Mouse (Mus musculus) midbrain, embryonic 15.5 days (tissue): ENCODE results near the gene Rac1. TPM values are rescaled to one million over a fixed set of nuclear protein-coding genes. Genes with fewer than 3 reads are reported as not detected.

ENCODE experiments used
- ATAC-seq: fragments of 200-750 bp; cut with Nextera tagmentation; replicated peaks from 2 replicates; pipeline ENCODE4 v1.8.0; 2017; ENCODE audit warnings: moderate TSS enrichment
- H3K27ac ChIP-seq: fragments of 300-500 bp; sonication (generic); 2 replicates; pipeline ENCODE4 v1.5.1; 2015; ENCODE audit warnings: mild to moderate bottlenecking, inconsistent platforms
- H3K27me3 ChIP-seq: fragments of 300-500 bp; sonication (generic); replicated peaks from 2 replicates; pipeline ENCODE4 v1.6.1; 2015; ENCODE audit warnings: inconsistent platforms
- H3K36me3 ChIP-seq: fragments of 300-500 bp; sonication (generic); replicated peaks from 2 replicates; pipeline ENCODE4 v1.6.1; 2015; ENCODE audit warnings: inconsistent platforms
- H3K4me1 ChIP-seq: fragments of 300-500 bp; sonication (generic); 2 replicates; pipeline ENCODE4 v1.6.1; 2015; ENCODE audit warnings: inconsistent platforms
- H3K4me2 ChIP-seq: fragments of 300-500 bp; sonication (generic); 2 replicates; pipeline ENCODE4 v1.6.1; 2015; ENCODE audit warnings: inconsistent platforms, mild to moderate bottlenecking, moderate library complexity
- H3K4me3 ChIP-seq: fragments of 300-500 bp; sonication (generic); 2 replicates; pipeline ENCODE4 v1.5.1; 2015; ENCODE audit warnings: mild to moderate bottlenecking, inconsistent platforms
- H3K9ac ChIP-seq: fragments of 300-500 bp; sonication (generic); 2 replicates; pipeline ENCODE4 v1.6.1; 2015; ENCODE audit warnings: mild to moderate bottlenecking, inconsistent platforms
- H3K9me3 ChIP-seq: fragments of 300-500 bp; sonication (generic); 2 replicates; pipeline ENCODE4 v1.6.1; 2016; ENCODE audit warnings: inconsistent platforms
- WGBS: fragments of 180-500 bp; shearing (Covaris S2); methylation state at CpG from one replicate; pipeline ENCODE4 v1.1.7; 2015; ENCODE audit warnings: mixed read lengths; 5-methylcytosine and 5-hydroxymethylcytosine counted together
- polyA plus RNA-seq: library from polyadenylated mRNA; unstranded; fragments of >200 nt; fragmentation: Nextera tagmentation; extraction: Ambion mirVana; gene quantifications from 2 replicates; pipeline ENCODE4 v1.2.1, GENCODE M21; 2015

Gene Rac1
- polyA plus RNA-seq, 1 experiment from 2014 or later = 389 TPM

DNA sequence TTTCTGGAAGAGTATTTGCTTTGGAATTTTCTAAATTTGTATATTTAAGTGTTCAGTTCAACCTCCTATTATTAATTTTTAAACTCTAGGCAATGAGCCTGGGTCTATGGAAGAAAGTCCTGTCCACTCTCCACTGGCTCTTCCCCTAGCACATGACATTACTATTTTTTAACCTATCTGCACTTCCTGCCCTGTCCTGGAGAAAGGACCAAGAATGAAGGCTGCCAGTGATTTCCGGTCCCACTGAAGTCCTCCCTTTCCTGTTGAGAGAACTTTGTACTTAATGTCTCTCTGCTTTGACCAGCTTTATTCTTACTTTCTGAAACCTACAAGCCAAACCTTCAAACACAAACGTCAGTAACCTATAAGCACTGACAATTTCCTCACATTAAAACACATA lies 7.4 kb downstream of the Rac1 start:
- ATAC-seq = no peak
- Histone ChIP-seq H3K9me3 (no peaks in the 10 kb centered on the region), H3K9ac (no peak overlapping the region), H3K27me3 (no peaks in the 10 kb centered on the region), H3K36me3 (peaks cover 9% of the 10 kb centered on the region; the same call in 1 of the 2 replicates), H3K27ac (no peak overlapping the region), H3K4me1 (peaks cover 10% of the 10 kb centered on the region), H3K4me3 (no peak overlapping the region), H3K4me2 (no peak overlapping the region)
- WGBS = 81% methylated on average over 2 of the region's 2 CpGs

DNA sequence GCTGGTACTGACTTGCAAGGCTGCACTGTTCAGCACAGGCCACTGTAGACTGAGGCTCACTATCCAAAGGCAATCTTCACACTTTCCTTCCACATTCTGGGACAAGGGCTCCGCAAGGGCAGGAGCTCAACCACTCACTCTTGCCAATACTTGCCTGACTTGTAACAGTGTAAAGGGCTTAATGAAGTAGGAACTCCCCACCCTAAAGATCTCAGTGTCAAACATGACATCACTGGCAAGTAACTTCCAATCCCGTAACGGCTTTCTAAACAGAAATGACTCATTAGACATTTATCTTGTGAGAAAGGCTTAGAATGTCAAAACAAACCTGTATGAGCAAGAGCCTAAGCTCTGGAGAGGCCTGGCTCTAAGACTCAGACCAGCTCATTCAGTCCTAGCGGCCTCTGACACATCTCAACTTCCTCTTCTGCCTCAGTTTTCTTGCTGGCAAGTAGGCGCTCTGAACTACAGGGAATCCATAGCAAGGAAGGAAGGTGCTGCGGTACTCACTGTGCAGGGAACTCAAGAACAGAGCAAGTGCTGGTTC lies 9.7 kb downstream of the Rac1 start:
- Histone ChIP-seq H3K9ac (no peak overlapping the region), H3K4me3 (no peak overlapping the region), H3K27ac (no peak overlapping the region), H3K9me3 (no peaks in the 10 kb centered on the region), H3K36me3 (peaks cover 25% of the 10 kb centered on the region), H3K4me1 (no peaks in the 10 kb centered on the region; the same call in 1 of the 2 replicates), H3K27me3 (no peaks in the 10 kb centered on the region), H3K4me2 (no peak overlapping the region)
- no peak for ATAC-seq
- WGBS = 89% methylated on average over 6 of the region's 6 CpGs

DNA sequence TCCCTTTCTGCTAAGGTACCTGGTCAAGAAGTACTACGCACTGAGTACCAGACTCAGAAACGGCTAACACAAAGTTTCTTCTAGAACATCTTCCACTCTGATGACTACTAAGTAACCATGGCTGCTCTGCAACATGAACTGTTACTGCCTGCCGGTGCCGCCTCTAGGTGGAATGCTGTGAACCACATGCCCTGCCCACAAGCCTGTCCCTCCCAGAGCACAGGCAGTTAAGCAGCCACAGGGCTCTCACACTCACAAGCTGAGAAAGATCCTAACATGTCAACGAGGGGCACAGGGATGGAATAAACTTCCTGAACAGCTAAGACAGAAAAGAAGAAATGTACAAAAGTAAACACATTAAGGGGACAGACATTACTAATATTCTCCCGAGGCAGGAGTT lies 10.4 kb downstream of the Rac1 start:
- ATAC-seq = no peak
- H3K9me3 ChIP-seq = no peaks in the 10 kb centered on the region
- H3K4me1 ChIP-seq = no peaks in the 10 kb centered on the region
- H3K4me2 ChIP-seq = no peak overlapping the region
- no peak overlapping the region for H3K27ac ChIP-seq
- H3K36me3 ChIP-seq = peaks cover 27% of the 10 kb centered on the region
- no peak overlapping the region for H3K9ac ChIP-seq
- no peaks in the 10 kb centered on the region for H3K27me3 ChIP-seq
- no peak overlapping the region for H3K4me3 ChIP-seq
- WGBS = 92% methylated on average over 6 of the region's 6 CpGs

DNA sequence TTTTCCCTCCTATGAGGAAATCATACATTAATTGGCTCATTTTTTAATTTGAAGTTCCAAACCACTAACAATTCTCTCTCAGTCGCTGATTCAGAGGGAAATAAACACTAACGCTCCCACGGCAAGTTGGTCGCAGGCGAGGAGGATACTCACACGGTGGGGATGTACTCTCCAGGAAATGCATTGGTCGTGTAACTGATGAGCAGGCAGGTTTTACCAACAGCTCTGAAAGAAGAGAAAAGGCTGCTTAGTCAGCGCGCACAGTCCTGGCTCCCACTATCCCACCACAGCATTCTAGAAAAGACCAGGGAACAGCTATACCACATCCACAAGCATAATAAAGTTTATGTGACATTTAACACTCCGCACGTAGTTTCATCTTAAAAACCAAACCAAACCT lies 10.8 kb downstream of the Rac1 start:
- ATAC-seq = no peak
- no peak overlapping the region for H3K4me3 ChIP-seq
- H3K27ac ChIP-seq = no peak overlapping the region
- H3K27me3 ChIP-seq = no peaks in the 10 kb centered on the region
- peaks cover 31% of the 10 kb centered on the region for H3K36me3 ChIP-seq
- 90% methylated on average over 11 of the region's 11 CpGs for WGBS
- no peak overlapping the region for H3K9ac ChIP-seq
- no peak overlapping the region for H3K4me2 ChIP-seq
- no peaks in the 10 kb centered on the region for H3K4me1 ChIP-seq
- no peaks in the 10 kb centered on the region for H3K9me3 ChIP-seq

DNA sequence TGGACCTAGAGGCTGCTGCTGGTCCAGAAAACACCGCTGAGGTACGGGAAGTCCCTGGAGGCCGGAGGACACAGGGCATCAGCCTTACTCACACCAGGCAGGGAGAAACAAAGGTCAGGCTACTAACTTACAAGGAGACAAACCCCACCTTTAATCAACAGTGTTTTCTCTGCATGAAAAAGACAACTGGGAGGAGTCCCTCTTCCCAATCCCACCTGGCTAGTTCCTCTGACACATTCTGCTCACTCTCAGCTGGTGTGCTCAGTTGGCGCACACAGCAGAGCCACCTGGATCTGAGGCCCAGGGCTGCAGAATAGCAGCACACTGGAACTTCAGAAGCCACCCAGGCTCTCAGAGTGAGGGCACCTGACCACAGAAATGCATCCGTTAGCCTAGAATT lies 13.0 kb downstream of the Rac1 start:
- ATAC-seq = no peak
- WGBS = 94% methylated on average over 5 of the region's 5 CpGs
- Histone ChIP-seq H3K27me3 (no peaks in the 10 kb centered on the region), H3K9ac (no peak overlapping the region), H3K36me3 (peaks cover 35% of the 10 kb centered on the region), H3K27ac (no peak overlapping the region), H3K4me1 (no peaks in the 10 kb centered on the region), H3K9me3 (no peaks in the 10 kb centered on the region), H3K4me2 (no peak overlapping the region), H3K4me3 (no peak overlapping the region)

DNA sequence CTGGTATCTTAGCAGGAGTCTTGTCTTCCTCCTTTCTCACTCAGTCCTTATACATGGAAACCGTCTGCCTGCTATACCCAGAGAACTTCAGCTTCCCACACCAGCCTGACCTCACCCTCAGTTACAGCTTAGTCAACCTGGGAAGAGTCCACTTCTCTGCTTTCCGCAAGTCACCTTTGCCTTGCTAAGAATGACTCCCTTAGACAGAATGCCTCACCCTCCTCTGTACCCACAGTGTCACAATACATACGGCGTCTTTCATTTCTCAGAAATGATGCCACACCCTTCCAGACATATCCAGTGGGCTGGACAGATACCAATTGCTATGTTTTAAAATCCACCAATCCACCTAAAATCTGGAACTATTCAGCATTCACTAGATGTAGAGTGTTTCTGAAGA lies 15.5 kb downstream of the Rac1 start:
- peaks cover 15% of the 10 kb centered on the region for H3K4me1 ChIP-seq
- H3K4me3 ChIP-seq = no peak overlapping the region
- H3K27me3 ChIP-seq = no peaks in the 10 kb centered on the region
- 92% methylated on average over 4 of the region's 4 CpGs for WGBS
- no peak overlapping the region for H3K9ac ChIP-seq
- H3K27ac ChIP-seq = no peak overlapping the region
- H3K4me2 ChIP-seq = no peak overlapping the region
- ATAC-seq = no peak
- H3K9me3 ChIP-seq = no peaks in the 10 kb centered on the region
- H3K36me3 ChIP-seq = peaks cover 36% of the 10 kb centered on the region

DNA sequence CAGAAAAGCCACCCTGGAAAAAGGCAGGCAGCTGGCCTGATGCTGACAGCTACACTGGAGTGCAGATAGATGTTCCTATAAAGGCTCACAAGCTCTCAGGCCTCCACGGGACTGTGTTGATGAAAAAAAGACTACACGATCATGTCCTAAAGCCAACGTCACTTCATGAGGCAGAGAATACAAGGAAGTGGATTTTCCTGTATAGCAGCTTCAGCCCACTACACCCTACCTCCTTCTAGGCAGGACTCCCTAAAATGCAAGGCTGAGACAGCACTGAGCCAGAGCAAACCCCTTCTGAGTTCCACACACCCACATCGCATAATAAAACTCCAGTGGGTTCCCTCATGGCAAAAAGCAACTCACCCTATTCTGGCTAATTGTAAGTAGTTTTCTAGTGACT lies 16.3 kb downstream of the Rac1 start:
- no peak for ATAC-seq
- 89% methylated on average over 4 of the region's 4 CpGs for WGBS
- H3K36me3 ChIP-seq = peaks cover 38% of the 10 kb centered on the region

DNA sequence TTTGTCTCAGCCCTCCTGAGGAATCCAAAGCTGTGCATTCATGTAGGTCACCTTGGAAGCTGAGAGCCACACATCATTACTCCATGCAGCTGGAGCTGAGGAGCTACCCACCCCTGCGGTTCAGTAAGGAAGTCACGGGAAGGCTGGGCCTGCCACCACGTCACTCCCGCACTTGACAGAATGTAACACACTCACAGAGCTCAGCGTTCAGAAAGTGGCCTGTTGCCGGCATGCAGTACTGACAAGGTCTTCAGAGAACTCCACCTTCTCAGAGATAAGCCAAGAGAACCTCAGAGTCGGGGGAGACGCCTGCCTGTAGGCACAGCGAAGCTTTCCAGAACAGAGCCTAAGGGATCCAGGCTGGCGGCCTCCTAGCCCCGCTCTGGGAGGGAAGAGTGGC lies 18.1 kb downstream of the Rac1 start:
- 80% methylated on average over 11 of the region's 11 CpGs for WGBS
- no peak overlapping the region for H3K27ac ChIP-seq
- peaks cover 15% of the 10 kb centered on the region for H3K4me1 ChIP-seq

More for the DNA sequence above, 16.3 kb downstream of the Rac1 start:
- H3K4me1 ChIP-seq = peaks cover 15% of the 10 kb centered on the region
- H3K4me3 ChIP-seq = no peak overlapping the region
- no peak overlapping the region for H3K27ac ChIP-seq
- no peak overlapping the region for H3K4me2 ChIP-seq
- H3K27me3 ChIP-seq = no peaks in the 10 kb centered on the region
- H3K9ac ChIP-seq = no peak overlapping the region
- H3K9me3 ChIP-seq = no peaks in the 10 kb centered on the region

DNA sequence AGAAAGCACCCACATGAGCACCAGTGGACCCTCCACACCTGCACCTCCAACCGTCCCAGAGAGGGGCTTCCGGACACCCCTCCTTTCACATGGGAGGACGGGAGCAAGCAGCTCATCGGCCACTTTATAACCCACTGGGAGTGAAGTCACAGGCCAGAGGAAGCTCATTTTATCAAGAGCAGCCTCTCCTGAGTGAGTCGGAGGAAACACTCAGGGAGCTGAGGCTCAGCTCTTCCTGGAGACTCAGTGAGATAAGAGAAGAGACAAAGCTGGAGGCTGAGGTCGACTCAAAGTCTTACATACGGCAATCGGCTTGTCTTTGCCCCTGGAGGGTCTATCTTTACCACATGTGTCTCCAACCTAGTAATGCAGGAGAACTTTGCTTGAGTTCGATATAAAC lies 18.5 kb downstream of the Rac1 start:
- 85% methylated on average over 9 of the region's 9 CpGs for WGBS
- ATAC-seq = no peak
- Histone ChIP-seq H3K9me3 (no peaks in the 10 kb centered on the region), H3K4me1 (peaks cover 15% of the 10 kb centered on the region), H3K4me3 (no peak overlapping the region), H3K36me3 (peaks cover 35% of the 10 kb centered on the region), H3K4me2 (no peak overlapping the region), H3K9ac (no peak overlapping the region), H3K27me3 (no peaks in the 10 kb centered on the region), H3K27ac (0 out of 2 replicates have a peak overlapping the region, but pooled peaks have one; percentile 29)

More for the DNA sequence above, 18.1 kb downstream of the Rac1 start:
- Histone ChIP-seq H3K27me3 (no peaks in the 10 kb centered on the region), H3K4me2 (no peak overlapping the region), H3K9me3 (no peaks in the 10 kb centered on the region), H3K36me3 (peaks cover 36% of the 10 kb centered on the region), H3K4me3 (no peak overlapping the region), H3K9ac (no peak overlapping the region)
- no peak for ATAC-seq

DNA sequence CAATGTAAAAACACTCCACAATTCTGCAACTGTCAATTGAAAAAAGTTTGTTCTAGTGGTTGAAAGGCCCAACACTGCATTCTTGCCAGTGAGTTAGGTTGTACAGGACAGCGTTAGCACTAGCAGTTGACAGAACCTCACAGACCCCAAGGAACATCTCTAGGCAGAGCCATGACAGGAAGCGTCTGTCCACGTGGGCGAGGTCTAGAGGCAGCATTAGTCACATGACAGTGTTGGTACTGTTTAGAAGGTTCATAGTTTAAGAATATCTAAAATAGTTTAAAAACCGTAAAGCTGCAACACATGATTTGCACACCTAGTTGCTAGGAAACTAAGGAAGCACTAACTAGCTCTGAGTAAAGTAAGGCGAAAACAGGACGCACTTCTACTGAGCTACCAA lies 22.3 kb downstream of the Rac1 start:
- Histone ChIP-seq H3K4me1 (peaks cover 15% of the 10 kb centered on the region), H3K9ac (no peak overlapping the region), H3K27me3 (no peaks in the 10 kb centered on the region), H3K36me3 (peaks cover 16% of the 10 kb centered on the region), H3K9me3 (no peaks in the 10 kb centered on the region), H3K4me2 (no peak overlapping the region), H3K27ac (no peak overlapping the region), H3K4me3 (no peak overlapping the region)
- 87% methylated on average over 7 of the region's 7 CpGs for WGBS
- no peak for ATAC-seq

DNA sequence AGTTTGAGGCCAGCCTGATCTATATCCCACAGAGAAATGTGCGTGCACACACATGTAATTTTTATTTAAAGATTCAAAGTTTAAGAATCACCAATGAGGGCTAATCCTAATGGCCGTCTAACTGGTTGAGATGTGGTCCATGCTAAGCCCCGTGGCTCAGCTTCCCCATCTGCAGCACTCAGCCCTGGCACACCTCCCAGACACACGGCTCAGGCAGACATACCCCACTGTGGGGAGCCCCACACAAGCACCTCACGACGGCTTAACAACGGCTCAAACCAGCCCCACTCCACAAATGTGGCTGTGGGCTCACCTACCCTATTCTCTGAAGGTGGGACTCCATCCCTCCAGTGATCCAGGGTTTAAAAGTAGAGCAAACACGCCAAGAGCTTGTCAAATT lies 22.8 kb downstream of the Rac1 start:
- ATAC-seq = no peak
- no peaks in the 10 kb centered on the region for H3K9me3 ChIP-seq
- H3K27ac ChIP-seq = no peak overlapping the region
- no peak overlapping the region for H3K9ac ChIP-seq
- H3K27me3 ChIP-seq = no peaks in the 10 kb centered on the region
- H3K4me1 ChIP-seq = peaks cover 15% of the 10 kb centered on the region
- H3K36me3 ChIP-seq = peaks cover 16% of the 10 kb centered on the region
- WGBS = 90% methylated on average over 8 of the region's 8 CpGs
- H3K4me2 ChIP-seq = no peak overlapping the region
- no peak overlapping the region for H3K4me3 ChIP-seq

DNA sequence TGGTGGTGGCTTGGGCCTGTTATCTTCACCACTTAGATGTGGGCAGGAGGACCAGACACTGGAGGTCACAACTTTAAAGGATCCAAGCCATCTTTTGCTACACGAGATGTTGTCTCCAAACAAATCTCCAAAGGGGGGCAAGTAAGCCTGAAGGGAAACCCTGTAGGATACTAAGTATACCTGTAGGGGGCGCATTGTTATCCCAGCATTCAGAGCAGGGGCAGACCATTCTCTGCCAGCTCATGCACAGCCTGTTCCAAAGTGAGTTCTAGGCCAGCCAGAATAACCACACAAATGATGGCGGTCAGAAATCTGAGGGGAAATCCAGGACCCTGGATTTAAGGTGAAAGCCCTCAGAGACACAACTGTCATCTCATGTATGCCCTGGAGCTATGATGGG lies 23.4 kb downstream of the Rac1 start:
- Histone ChIP-seq H3K9me3 (no peaks in the 10 kb centered on the region), H3K4me2 (no peak overlapping the region), H3K27me3 (no peaks in the 10 kb centered on the region), H3K9ac (no peak overlapping the region), H3K4me1 (peaks cover 15% of the 10 kb centered on the region), H3K4me3 (no peak overlapping the region), H3K27ac (no peak overlapping the region), H3K36me3 (peaks cover 16% of the 10 kb centered on the region)
- ATAC-seq = no peak
- 63% methylated on average over 3 of the region's 3 CpGs for WGBS

DNA sequence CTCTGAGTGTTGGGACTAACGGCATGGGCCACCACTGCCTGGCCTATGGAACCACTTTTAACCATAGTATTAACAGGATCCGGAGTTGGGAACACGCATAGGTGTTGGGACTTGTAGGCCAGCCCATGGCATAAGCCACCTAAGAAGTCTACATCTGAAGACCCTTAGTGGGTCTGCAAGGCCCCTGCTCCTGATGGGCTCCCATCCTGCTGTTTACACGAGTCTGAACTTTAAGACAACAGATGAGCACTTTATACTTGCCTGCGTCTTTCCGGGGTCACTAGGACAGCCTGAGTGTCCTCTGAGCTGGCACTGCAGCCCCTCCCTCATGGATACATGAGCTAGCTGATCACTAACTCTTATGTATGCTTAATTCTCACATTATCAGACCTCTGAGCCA lies 24.1 kb downstream of the Rac1 start:
- no peak for ATAC-seq
- no peak overlapping the region for H3K4me2 ChIP-seq
- H3K4me1 ChIP-seq = peaks cover 11% of the 10 kb centered on the region; the same call in 1 of the 2 replicates
- H3K27ac ChIP-seq = no peak overlapping the region
- H3K36me3 ChIP-seq = peaks cover 16% of the 10 kb centered on the region
- no peaks in the 10 kb centered on the region for H3K27me3 ChIP-seq
- no peaks in the 10 kb centered on the region for H3K9me3 ChIP-seq
- H3K9ac ChIP-seq = no peak overlapping the region
- no peak overlapping the region for H3K4me3 ChIP-seq
- 95% methylated on average over 6 of the region's 6 CpGs for WGBS
